Mouse (Mus musculus) neural tube, embryonic 11.5 days (tissue): ENCODE results near the gene Gosr2. TPM values are rescaled to one million over a fixed set of nuclear protein-coding genes. Genes with fewer than 3 reads are reported as not detected.

Experiments used
- ATAC-seq: fragments of 200-750 bp; cut with Nextera tagmentation; 2 replicates; pipeline ENCODE4 v1.8.0; 2017; ENCODE audit warnings: moderate number of reproducible peaks, mild to moderate bottlenecking, moderate TSS enrichment, moderate library complexity; ENCODE audit not compliant: insufficient read depth, low FRiP score, low TSS enrichment
- DNase-seq: peaks from one replicate; pipeline ENCODE4 v3.0.0-alpha.2; 2015; ENCODE audit warnings: low spot score
- H3K27ac ChIP-seq: fragments of 300-500 bp; sonication (generic); 2 replicates; pipeline ENCODE4 v1.5.1; 2014; ENCODE audit warnings: low read depth, mild to moderate bottlenecking, low read length
- H3K27me3 ChIP-seq: fragments of 300-500 bp; sonication (generic); 2 replicates; pipeline ENCODE4 v1.6.1; 2014; ENCODE audit warnings: mild to moderate bottlenecking, low read length, mixed read lengths; ENCODE audit not compliant: control insufficient read depth, insufficient read depth
- H3K36me3 ChIP-seq: fragments of 300-500 bp; sonication (generic); 2 replicates; pipeline ENCODE4 v1.6.1; 2014; ENCODE audit warnings: mild to moderate bottlenecking, low read length, moderate library complexity, mixed read lengths; ENCODE audit not compliant: control insufficient read depth, insufficient read depth
- H3K4me1 ChIP-seq: fragments of 300-500 bp; sonication (generic); 2 replicates; pipeline ENCODE4 v1.6.1; 2014; ENCODE audit warnings: low read length, mixed read lengths; ENCODE audit not compliant: control insufficient read depth, insufficient read depth
- H3K4me2 ChIP-seq: fragments of 300-500 bp; sonication (generic); 2 replicates; pipeline ENCODE4 v1.6.1; 2014; ENCODE audit warnings: low read depth, mild to moderate bottlenecking, moderate library complexity
- H3K4me3 ChIP-seq: fragments of 300-500 bp; sonication (generic); 2 replicates; pipeline ENCODE4 v1.5.1; 2014; ENCODE audit warnings: low read depth, low read length
- H3K9ac ChIP-seq: fragments of 300-500 bp; sonication (generic); 2 replicates; pipeline ENCODE4 v1.6.1; 2014; ENCODE audit warnings: mild to moderate bottlenecking, low read length
- H3K9me3 ChIP-seq: fragments of 300-500 bp; sonication (generic); 2 replicates; pipeline ENCODE4 v1.6.1; 2016; ENCODE audit warnings: low read length; ENCODE audit not compliant: control insufficient read depth
- WGBS: fragments of 180-500 bp; shearing (Covaris S2); extraction: QIAGEN DNeasy Blood & Tissue Kit; methylation state at CpG from one replicate; pipeline ENCODE4 v1.1.7; 2014; 5-methylcytosine and 5-hydroxymethylcytosine counted together
- polyA plus RNA-seq: library from polyadenylated mRNA; unstranded; fragments of >200 nt; fragmentation: Nextera tagmentation; extraction: Ambion mirVana; gene quantifications from 2 replicates; pipeline ENCODE4 v1.2.1, GENCODE M21; 2014

The Gosr2 gene
- polyA plus RNA-seq, 1 experiment from 2014 or later: 93.2 TPM

DNA sequence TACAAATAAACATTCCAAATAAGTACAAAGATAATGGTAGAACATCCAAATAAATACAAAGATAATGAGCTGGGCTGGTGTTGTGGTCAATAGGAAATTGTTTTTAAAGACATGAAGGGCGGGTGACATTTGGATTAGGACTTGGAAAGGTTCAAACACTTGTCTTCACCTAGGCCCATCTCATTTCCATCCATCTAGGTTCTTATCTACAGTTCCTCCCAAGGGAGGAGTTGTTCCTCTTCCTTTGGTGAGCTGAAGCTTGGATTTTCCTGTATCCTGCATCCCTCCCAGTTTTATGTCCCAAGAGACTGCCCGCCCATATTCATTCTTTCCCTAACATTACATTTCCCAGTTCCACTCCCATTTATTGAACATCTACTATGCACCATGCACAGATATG lies 528 bp upstream of the Gosr2 start:
- no peak overlapping the region for H3K27ac ChIP-seq
- H3K9ac ChIP-seq: peak overlapping the region; percentile 84
- no peaks in the 10 kb centered on the region for H3K9me3 ChIP-seq
- ATAC-seq: 0 out of 2 replicates have a peak, but pooled peaks have one; percentile 5
- H3K36me3 ChIP-seq: no peaks in the 10 kb centered on the region
- DNase-seq: no peak
- peaks cover 3% of the 10 kb centered on the region; the same call in 1 of the 2 replicates for H3K4me1 ChIP-seq
- 86% methylated on average over 2 of the region's 2 CpGs for WGBS
- peak overlapping the region; percentile 52 for H3K4me2 ChIP-seq
- H3K27me3 ChIP-seq: no peaks in the 10 kb centered on the region
- peak overlapping the region; percentile 67 for H3K4me3 ChIP-seq

DNA sequence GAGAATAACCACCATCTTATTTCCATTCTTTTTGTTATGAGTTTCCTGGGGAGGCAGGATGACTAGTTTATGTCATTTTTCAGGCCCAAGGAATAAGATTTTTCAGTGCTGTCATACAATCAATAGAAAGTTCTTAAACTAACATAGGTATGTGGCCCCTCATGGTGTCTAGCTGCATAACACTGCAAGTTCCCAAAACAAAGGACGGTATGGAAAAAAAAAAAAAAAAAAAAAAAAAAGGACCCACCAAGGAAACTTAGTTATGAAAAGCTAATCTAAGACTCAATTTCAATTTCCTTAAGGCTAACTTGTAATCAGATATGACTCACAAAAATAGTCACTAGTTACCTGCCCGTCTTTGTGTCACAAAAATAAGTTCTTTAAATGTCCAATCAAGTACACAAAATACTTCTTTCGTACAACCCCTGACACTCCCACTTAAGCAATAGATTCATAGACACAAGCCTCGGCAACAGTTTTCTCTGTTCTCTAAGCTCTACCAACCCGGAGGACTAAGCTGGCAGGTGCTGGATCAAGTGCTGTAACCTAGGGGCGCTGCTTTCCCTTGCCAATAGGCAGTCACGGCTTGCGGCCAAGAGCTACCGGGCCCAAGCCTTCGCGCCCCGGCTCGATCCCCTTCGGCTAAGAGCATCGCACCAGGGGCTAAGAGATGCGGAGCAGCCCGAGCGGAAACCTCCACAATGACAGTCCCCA lies 690 bp downstream of the Gosr2 start:
- DNase-seq (no peak), ATAC-seq (peak; percentile 68)
- H3K27ac ChIP-seq: peak overlapping the region; percentile 90
- H3K36me3 ChIP-seq: no peaks in the 10 kb centered on the region
- H3K27me3 ChIP-seq: no peaks in the 10 kb centered on the region
- H3K9me3 ChIP-seq: no peaks in the 10 kb centered on the region
- H3K9ac ChIP-seq: peak overlapping the region; percentile 84
- 2% methylated on average over 18 of the region's 18 CpGs for WGBS
- peak overlapping the region; percentile 67 for H3K4me3 ChIP-seq
- H3K4me1 ChIP-seq: peaks cover 3% of the 10 kb centered on the region; the same call in 1 of the 2 replicates
- peak overlapping the region; percentile 52 for H3K4me2 ChIP-seq

DNA sequence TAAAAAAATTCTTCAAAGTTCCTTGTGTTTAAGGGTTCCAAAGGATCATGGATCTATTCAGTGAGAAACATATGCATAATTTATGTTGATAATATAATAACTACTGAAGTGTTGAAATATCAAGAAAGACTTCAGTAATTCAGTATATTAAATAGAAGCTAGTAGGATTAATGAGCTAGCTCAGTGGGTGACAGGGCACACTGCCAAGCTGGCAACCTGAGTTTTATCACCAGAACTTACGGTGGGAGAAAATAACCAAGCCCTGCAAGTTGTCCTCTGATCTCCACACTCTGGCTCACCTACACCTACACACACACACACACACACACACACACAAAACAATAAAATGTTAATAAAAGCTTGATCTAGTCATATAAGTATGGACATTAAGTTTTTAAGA lies 4.5 kb downstream of the Gosr2 start:
- no peak for ATAC-seq
- DNase-seq: no peak
- Histone ChIP-seq H3K4me1 (peaks cover under 1% of the 10 kb centered on the region; the same call in 1 of the 2 replicates), H3K36me3 (no peaks in the 10 kb centered on the region; the same call in 1 of the 2 replicates), H3K4me3 (no peak overlapping the region), H3K27me3 (no peaks in the 10 kb centered on the region), H3K4me2 (no peak overlapping the region), H3K27ac (no peak overlapping the region), H3K9ac (no peak overlapping the region), H3K9me3 (no peaks in the 10 kb centered on the region)
- 93% methylated on average over 1 of the region's 1 CpGs for WGBS

DNA sequence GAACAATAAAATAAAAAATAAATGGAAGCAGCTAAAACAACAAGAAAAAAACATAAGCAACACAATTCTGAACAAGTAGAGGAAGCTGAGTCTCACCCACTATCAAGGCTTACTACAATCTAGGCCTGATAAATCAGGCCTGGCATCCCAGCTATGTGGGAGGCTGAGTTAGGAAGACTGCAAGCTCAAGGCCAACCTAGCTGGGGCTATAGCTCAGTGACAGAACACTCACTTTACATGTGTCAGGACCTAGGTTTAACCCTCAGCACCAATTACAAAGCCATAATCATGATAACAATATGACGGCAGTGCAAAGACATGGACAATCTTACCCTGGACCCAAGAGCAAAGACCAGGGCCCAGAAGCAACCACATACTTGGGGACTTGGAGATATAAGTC lies 6.7 kb downstream of the Gosr2 start:
- Histone ChIP-seq H3K27ac (no peak overlapping the region), H3K9ac (no peak overlapping the region)
- WGBS: 88% methylated on average over 1 of the region's 1 CpGs

DNA sequence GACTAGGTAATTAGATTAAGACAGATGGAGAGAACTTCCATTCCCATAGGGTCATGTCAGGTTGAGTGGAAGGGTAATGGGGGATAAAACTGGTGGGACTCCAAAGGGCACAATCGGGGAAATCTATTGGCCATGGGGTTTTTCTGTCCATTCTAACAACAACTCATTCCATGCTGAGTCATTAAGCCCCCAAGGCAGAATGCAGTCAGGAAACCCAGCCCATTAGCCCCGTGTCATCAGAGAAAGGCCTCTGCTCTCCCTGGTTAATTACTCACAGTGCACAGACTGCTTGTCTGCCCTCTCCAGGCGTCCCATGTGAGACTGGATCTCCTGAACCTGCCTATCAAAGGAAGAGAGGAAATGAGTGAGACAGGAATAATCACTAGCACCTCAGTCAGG lies 8.7 kb downstream of the Gosr2 start:
- Histone ChIP-seq H3K27ac (no peak overlapping the region), H3K4me1 (no peaks in the 10 kb centered on the region), H3K4me3 (no peak overlapping the region), H3K27me3 (no peaks in the 10 kb centered on the region), H3K4me2 (no peak overlapping the region), H3K36me3 (peaks cover 9% of the 10 kb centered on the region; the same call in 1 of the 2 replicates), H3K9me3 (no peaks in the 10 kb centered on the region), H3K9ac (no peak overlapping the region)
- no peak for DNase-seq
- WGBS: 31% methylated on average over 3 of the region's 3 CpGs
- ATAC-seq: no peak

More for the DNA sequence above, 6.7 kb downstream of the Gosr2 start:
- H3K9me3 ChIP-seq: no peaks in the 10 kb centered on the region
- H3K27me3 ChIP-seq: no peaks in the 10 kb centered on the region
- DNase-seq: no peak
- no peaks in the 10 kb centered on the region for H3K4me1 ChIP-seq
- ATAC-seq: no peak
- no peak overlapping the region for H3K4me2 ChIP-seq
- H3K4me3 ChIP-seq: no peak overlapping the region
- H3K36me3 ChIP-seq: peaks cover 4% of the 10 kb centered on the region; the same call in 1 of the 2 replicates

DNA sequence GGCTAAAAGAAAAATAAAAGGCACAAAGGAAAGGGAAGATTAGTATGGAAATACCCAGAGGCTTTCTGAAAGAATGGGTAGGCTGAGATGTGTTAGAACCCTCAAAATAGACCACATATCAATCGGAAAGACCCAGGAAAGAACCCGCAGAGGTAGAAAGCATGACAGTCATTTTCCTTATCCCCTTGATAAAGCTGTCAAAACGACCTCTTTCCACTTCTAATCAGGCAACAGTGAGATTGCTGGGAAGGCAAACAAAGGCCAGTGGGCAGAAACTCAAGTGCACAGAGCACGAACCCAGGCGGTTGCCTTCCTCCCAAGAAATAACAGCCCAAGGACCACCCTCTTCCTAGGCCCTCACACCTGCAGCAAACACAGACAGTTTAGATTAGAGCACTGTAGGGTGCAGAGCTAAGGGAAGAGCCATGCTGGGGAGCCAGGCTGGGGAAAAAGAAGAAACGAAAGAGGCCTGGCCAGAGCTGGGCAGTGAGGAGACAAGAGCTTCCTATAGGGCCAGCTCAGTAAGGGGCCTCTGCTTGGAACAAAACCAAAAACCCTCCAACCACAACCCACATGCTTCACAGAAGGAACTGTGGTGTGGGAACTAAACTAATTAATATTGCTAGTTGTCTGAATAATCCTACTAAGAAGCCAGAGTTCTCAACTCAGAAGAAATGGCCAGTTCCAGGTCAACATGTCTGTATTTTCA lies 9.3 kb downstream of the Gosr2 start:
- Histone ChIP-seq H3K4me2 (no peak overlapping the region), H3K9me3 (no peaks in the 10 kb centered on the region), H3K36me3 (peaks cover 9% of the 10 kb centered on the region; the same call in 1 of the 2 replicates), H3K27me3 (no peaks in the 10 kb centered on the region), H3K4me1 (no peaks in the 10 kb centered on the region), H3K27ac (no peak overlapping the region), H3K9ac (no peak overlapping the region), H3K4me3 (no peak overlapping the region)
- ATAC-seq: no peak
- DNase-seq: no peak
- 77% methylated on average over 6 of the region's 6 CpGs for WGBS

DNA sequence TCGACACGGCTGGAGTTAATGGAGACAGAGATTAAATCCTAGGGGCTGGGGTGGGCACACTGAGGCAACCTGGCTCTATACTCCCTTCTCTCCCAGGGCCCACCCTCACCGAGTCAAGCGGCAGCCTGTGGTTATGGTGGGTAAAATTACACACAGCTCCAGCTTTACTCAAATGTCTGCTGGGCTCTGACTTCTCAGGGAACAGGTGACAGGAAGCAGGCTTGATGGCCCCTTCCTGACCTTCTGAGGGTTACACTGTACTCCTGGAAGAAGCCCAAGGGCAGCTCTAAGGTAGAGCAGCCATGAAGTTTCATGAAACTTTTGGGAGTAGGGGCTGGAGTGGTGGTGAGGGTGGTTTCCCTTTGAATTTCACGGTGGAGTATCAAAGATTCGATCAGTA lies 11.0 kb downstream of the Gosr2 start:
- Histone ChIP-seq H3K27me3 (no peaks in the 10 kb centered on the region), H3K4me1 (no peaks in the 10 kb centered on the region), H3K27ac (no peak overlapping the region), H3K9me3 (no peaks in the 10 kb centered on the region), H3K4me2 (no peak overlapping the region), H3K9ac (no peak overlapping the region), H3K36me3 (peaks cover 9% of the 10 kb centered on the region; the same call in 1 of the 2 replicates), H3K4me3 (no peak overlapping the region)
- DNase-seq: no peak
- WGBS: 96% methylated on average over 6 of the region's 6 CpGs
- no peak for ATAC-seq

DNA sequence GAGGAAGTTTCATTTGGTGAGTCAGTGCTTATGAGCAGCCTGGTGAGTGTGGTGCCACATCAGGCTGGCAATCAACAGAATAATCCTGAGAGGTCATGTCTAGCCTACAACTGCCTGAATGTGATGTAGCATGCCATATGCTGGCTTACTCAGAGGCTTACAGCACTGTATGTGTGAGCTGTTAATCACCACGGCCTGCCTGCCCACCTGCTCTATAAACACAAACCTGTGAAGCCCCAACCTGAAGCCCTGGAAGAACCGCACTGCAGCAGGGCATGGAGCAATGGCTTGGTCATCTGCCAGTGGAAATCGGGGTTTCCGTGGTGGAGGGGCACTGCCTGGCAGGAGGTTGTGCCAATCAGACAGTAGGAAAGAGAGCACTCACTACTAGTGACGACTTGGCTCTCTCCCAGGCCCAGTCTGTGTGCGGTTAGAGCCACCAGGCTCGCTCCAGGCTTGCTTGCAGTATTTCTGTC lies 12.4 kb downstream of the Gosr2 start:
- no peak for ATAC-seq
- Histone ChIP-seq H3K9me3 (no peaks in the 10 kb centered on the region), H3K9ac (no peak overlapping the region), H3K4me2 (no peak overlapping the region), H3K27ac (no peak overlapping the region), H3K4me1 (no peaks in the 10 kb centered on the region), H3K4me3 (no peak overlapping the region), H3K36me3 (peaks cover 11% of the 10 kb centered on the region; the same call in 1 of the 2 replicates), H3K27me3 (no peaks in the 10 kb centered on the region)
- WGBS: 89% methylated on average over 7 of the region's 7 CpGs
- no peak for DNase-seq
